Mouse (Mus musculus) ovary, postnatal 36 days (tissue): ENCODE results near the gene Wbp2.

Experiments used
- DNase-seq: peaks from one replicate; pipeline ENCODE4 v3.0.0; 2022; ENCODE audit warnings: low spot score, mixed read lengths

Gene Wbp2

DNA sequence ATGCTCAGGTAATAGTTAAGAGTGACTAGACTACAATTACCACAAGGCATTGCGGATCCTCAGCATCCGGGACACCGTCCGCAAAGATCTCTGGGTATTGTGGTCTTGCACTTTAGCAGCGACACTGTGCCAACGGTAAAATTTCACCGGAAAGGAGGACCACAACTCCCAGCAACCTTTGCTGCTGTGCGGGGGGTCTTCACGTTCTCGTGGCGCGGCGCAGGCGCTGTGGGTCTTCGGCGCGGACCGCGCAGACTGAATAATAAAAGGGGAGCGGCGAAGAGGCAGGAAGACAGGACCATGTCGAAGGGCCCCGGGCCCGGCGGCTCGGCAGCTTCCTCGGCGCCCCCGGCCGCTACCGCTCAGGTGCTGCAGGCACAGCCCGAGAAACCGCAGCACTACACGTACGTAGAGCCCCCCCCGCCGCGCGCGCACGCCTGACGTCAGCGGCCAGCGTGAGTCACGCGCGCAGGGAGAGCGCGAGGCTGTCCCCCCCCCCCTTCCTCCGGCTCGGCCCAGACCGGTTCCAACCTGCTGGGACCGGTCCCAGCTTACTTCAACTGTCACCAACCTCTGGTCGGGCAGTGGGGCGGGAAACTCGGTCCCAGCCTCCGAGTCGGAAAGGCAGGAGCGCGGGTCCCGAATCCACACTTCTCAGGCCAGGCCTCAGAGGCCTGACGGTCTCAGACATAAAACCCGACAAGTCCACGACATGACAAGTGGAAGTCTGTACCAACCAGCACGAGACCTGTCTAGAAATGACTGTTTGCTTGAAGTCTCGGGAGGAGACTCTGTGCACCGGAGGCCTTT, 56.5 kb downstream of the Wbp2 start, which contains the start of gene Unk:
Gene Unk (plus strand): TSS at position 235 of the 810 bp plus-strand sequence.
- DNase-seq = peak; percentile 94

DNA sequence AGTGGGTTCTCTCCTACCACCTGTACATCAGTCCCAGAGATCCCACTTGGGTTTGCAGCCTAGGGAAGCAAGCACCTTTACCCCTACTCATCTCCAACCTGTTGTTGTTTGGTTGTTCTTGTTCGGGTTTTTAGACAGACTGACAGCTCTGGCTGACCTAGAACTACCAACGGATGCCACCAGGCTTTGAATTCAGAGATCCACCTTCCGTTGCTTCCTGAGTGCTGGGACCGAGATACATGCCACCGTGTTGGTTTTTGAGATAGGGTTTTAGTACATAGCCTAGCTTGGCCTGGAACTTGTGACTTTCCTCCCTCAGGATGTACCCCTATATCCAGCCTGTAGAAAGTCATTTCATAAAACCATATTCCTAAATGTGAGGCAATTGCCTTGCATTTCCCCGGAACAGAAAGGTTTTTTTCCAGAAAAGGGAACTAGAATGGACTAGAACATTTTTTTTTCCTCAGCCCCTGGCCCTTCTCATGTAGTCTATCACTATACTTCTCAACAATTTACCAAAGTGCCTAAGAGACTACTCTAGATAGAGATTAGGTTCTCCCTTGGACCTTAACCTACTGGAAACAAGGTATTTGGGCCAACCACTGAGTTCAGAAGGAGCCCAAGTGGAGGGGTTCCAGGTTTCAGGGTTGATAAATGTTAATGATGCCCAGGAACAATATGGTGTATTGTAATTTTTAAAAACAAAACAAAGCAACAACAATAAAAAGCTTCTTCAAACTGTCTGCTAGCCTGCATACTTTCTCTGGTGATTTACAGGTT, 57.5 kb downstream of the Wbp2 start:
- DNase-seq = no peak
